Comparison of ENCODE assay signal across 26 mouse cellular contexts in genomic region chr12:72012126-72012525, GRCm38 (mm10). TPM values are rescaled to one million over a fixed set of nuclear protein-coding genes. Genes with fewer than 3 reads are reported as not detected.
A peak's percentile ranks its signal among the peaks of the same experiment; 100 is the strongest.
DNase-seq lines count a peak whose midpoint lies in the region; TF ChIP-seq lines count a peak whose summit lies in the region.
"Had no signal": no experiment of that assay in that cellular context is flagged by ENCODE, and none has a peak within 500 bp of the region (broad histone marks: within the 10 kb centered on the region; RNA-seq: fewer than 3 reads in every experiment).

No protein-coding gene starts in this region.

- in situ Hi-C loops in ES-E14 (cut with MboI; ENCODE audit: low sequenced_read_pairs in 2 of 2, unreplicated experiment in 2 of 2) = no loop called here

- H3K4me1 ChIP-seq in ES-E14 (ENCODE audit: control insufficient read depth in 2 of 2, insufficient read depth in 2 of 2, low read length in 2 of 2, poor library complexity in 1 of 2) = peaks cover 2 to 8% of the 10 kb centered on the region in 2 experiments; a peak in 2 of 4 replicates
- H3K4me1 ChIP-seq: embryonic facial prominence, embryonic 12.5 days; hindbrain, embryonic 12.5 days; hindbrain, embryonic 15.5 days had no signal

- H3K27ac ChIP-seq in gastrocnemius, adult 2 months = no peak overlapping the region
- no peak overlapping the region for H3K27ac ChIP-seq in layer of hippocampus, adult 2 months
- H3K27ac ChIP-seq in ES-E14 (ENCODE audit: insufficient read depth, low read depth, low read length, poor library complexity, severe bottlenecking) = no peak overlapping the region
- H3K27ac ChIP-seq: embryonic facial prominence, embryonic 12.5 days; embryonic facial prominence, embryonic 15.5 days; heart, embryonic 13.5 days; hindbrain, embryonic 12.5 days; hindbrain, embryonic 15.5 days had no signal

- no peak for DNase-seq in gastrocnemius, adult 2 months
- no peak for DNase-seq in gastrocnemius, postnatal 25 days
- DNase-seq in layer of hippocampus, adult 2 months (ENCODE audit: low spot score in 2 of 2) = no peak
- DNase-seq in layer of hippocampus, adult 9-11 months = no peak
- peak; percentile 8 for DNase-seq in 416B (ENCODE audit: low read depth)
- DNase-seq in ES-E14 (ENCODE audit: low read depth, low spot score) = no peak
- DNase-seq in MN1 (ENCODE audit: low spot score) = no peak
- DNase-seq in adipocyte (ENCODE audit: low spot score) = no peak
- DNase-seq: adrenal gland, adult 2 months; adrenal gland, postnatal 14 days; B cell, adult 2 months; cerebellum, adult 11 months; cerebellum, adult 2 months; cerebellum, adult 9-11 months; cerebellum, postnatal 25 days; forebrain, postnatal 0 days; gastrocnemius, postnatal 36 days; heart, postnatal 14 days had no signal

- no peak overlapping the region for H3K9ac ChIP-seq in ES-E14 (ENCODE audit: insufficient read depth, low read depth, low read length, poor library complexity, severe bottlenecking)
- H3K9ac ChIP-seq: embryonic facial prominence, embryonic 12.5 days; embryonic facial prominence, embryonic 15.5 days; forebrain, postnatal 0 days; heart, embryonic 13.5 days; hindbrain, embryonic 12.5 days; hindbrain, embryonic 15.5 days had no signal

- H3K4me3 ChIP-seq in gastrocnemius, adult 2 months = no peak overlapping the region
- H3K4me3 ChIP-seq in layer of hippocampus, adult 2 months = no peak overlapping the region
- no peak overlapping the region for H3K4me3 ChIP-seq in ES-E14 (ENCODE audit: insufficient read depth in 1 of 2, low read depth in 1 of 2, low read length in 2 of 2, poor library complexity in 1 of 2, severe bottlenecking in 1 of 2)
- H3K4me3 ChIP-seq: embryonic facial prominence, embryonic 12.5 days; embryonic facial prominence, embryonic 15.5 days; heart, embryonic 13.5 days; hindbrain, embryonic 12.5 days; hindbrain, embryonic 15.5 days had no signal

- TF ChIP-seq CTCF in gastrocnemius, adult 2 months (IDR thresholded peaks at IDR 0.05) = peak; percentile 24; the same call in 1 of the 2 replicates
- TF ChIP-seq CTCF in layer of hippocampus, adult 2 months (conservative IDR thresholded peaks at IDR 0.05) = peak; percentile 45

- H3K36me3 ChIP-seq in ES-E14 (ENCODE audit: control insufficient read depth, insufficient read depth, low read length, poor library complexity, severe bottlenecking) = no peaks in the 10 kb centered on the region
- H3K36me3 ChIP-seq: embryonic facial prominence, embryonic 12.5 days; embryonic facial prominence, embryonic 15.5 days; G1E; heart, embryonic 13.5 days; hindbrain, embryonic 12.5 days; hindbrain, embryonic 15.5 days had no signal

- H3K9me3 ChIP-seq in ES-E14 (ENCODE audit: control insufficient read depth, insufficient read depth, low read depth, low read length) = no peaks in the 10 kb centered on the region
- H3K9me3 ChIP-seq: embryonic facial prominence, embryonic 12.5 days; embryonic facial prominence, embryonic 15.5 days; G1E; heart, embryonic 13.5 days; hindbrain, embryonic 12.5 days; hindbrain, embryonic 15.5 days had no signal

- intact Hi-C loops in gastrocnemius, adult 2 months (cut with DNase I) = no loop called here

TF ChIP-seq in ES-E14, 5 proteins besides CTCF, POLR2A, EP300 and RAD21:
- no peak for TF ChIP-seq CHD2 (IDR thresholded peaks at IDR 0.05; ENCODE audit: low read depth, low read length)
- TF ChIP-seq HCFC1 (IDR thresholded peaks at IDR 0.05; ENCODE audit: borderline replicate concordance, insufficient read depth, low read length) = no peak
- 0 out of 2 replicates have a peak, but pooled peaks have one; percentile 10 for TF ChIP-seq ZC3H11A (IDR thresholded peaks at IDR 0.05; ENCODE audit: borderline replicate concordance, low read depth, low read length)
- no peak for TF ChIP-seq MAFK (IDR thresholded peaks at IDR 0.05; ENCODE audit: insufficient read depth, low read depth, low read length)
- no peak for TF ChIP-seq ZNF384 (IDR thresholded peaks at IDR 0.05; ENCODE audit: low read depth, low read length)
TF ChIP-seq in ES-E14: peak in this region for 1.

RNA-seq across cellular contexts. Expression of gene Gpr135, which starts 58.8 kb away (rescaled TPM):
- under 1 TPM; 0.13 to 0.14 TPM for total RNA-seq in gastrocnemius, adult 2 months (2021)
- under 1 TPM; 0.20 to 0.32 TPM for total RNA-seq in gastrocnemius, postnatal 25 days (2021)
- total RNA-seq in layer of hippocampus, adult 2 months (2021) = 10 to 100 TPM; 13.5 TPM
- 2.7 and 4.2 TPM in 2 replicates for total RNA-seq in ES-E14 (2012; rRNA removed)
- total RNA-seq: common myeloid progenitor, adult 5-6 weeks; G1E; hematopoietic stem cell, adult 5-6 weeks had no signal
